Mouse (Mus musculus) heart, postnatal 0 days (tissue): ENCODE data around the gene Il17rb.

ENCODE experiments used
- CTCF ChIP-seq: IDR thresholded peaks from 2 replicates; pipeline ENCODE4 v1.5.1; 2016; ENCODE audit warnings: antibody characterized with exemption, control low read depth, low read depth
- EP300 ChIP-seq: IDR thresholded peaks from 2 replicates; pipeline ENCODE4 v1.6.1; 2016; ENCODE audit warnings: antibody characterized with exemption, low read depth

DNA sequence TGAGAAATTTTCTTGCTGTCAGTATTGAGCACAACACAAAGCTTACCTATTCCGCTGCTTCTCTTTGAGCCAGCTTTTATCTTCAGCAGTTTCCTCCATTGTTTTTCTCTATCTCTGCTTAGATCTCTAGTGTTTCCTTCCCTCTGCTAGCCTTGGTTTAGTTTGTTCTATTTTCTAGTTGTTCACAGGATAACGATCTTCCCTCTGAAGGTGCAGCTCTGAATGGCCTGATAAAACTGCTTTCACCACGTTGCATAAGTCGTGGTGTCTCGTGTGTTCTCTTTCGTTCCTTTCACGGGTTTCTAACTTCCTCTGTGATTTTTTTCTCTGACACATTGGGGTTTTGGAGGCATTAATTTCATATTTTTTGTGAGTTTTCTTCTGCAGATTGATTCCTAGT lies 15.7 kb upstream of the Il17rb start:
- TF ChIP-seq CTCF, result no peak
- no peak for TF ChIP-seq EP300
